Mouse (Mus musculus) midbrain, embryonic 14.5 days (tissue): ENCODE data around the gene Grxcr1. TPM values are rescaled to one million over a fixed set of nuclear protein-coding genes. Genes with fewer than 3 reads are reported as not detected.
A peak's percentile ranks its signal among the peaks of the same experiment; 100 is the strongest.

Experiments used
- ATAC-seq: fragments of 200-750 bp; cut with Nextera tagmentation; 2 replicates; pipeline ENCODE4 v1.8.0; 2017; ENCODE audit warnings: moderate number of reproducible peaks, moderate library complexity; ENCODE audit not compliant: low FRiP score, low TSS enrichment
- DNase-seq: peaks from one replicate; pipeline ENCODE4 v3.0.0-alpha.2; 2015
- H3K27ac ChIP-seq: fragments of 300-500 bp; sonication (generic); replicated peaks from 2 replicates; pipeline ENCODE4 v1.5.1; 2014; ENCODE audit warnings: mild to moderate bottlenecking, low read depth, low read length, moderate library complexity
- H3K27me3 ChIP-seq: fragments of 300-500 bp; sonication (generic); 2 replicates; pipeline ENCODE4 v1.6.1; 2014; ENCODE audit warnings: low read length, control low read depth, mixed read lengths; ENCODE audit not compliant: control insufficient read depth, insufficient read depth
- H3K36me3 ChIP-seq: fragments of 300-500 bp; sonication (generic); 2 replicates; pipeline ENCODE4 v1.6.1; 2014; ENCODE audit warnings: low read length, control low read depth; ENCODE audit not compliant: control insufficient read depth, insufficient read depth
- H3K4me1 ChIP-seq: fragments of 300-500 bp; sonication (generic); 2 replicates; pipeline ENCODE4 v1.6.1; 2014; ENCODE audit warnings: mild to moderate bottlenecking, antibody characterized with exemption, low read length, control low read depth; ENCODE audit not compliant: control insufficient read depth, insufficient read depth
- H3K4me2 ChIP-seq: fragments of 300-500 bp; sonication (generic); 2 replicates; pipeline ENCODE4 v1.6.1; 2014; ENCODE audit warnings: mild to moderate bottlenecking, low read length, moderate library complexity
- H3K4me3 ChIP-seq: fragments of 300-500 bp; sonication (generic); replicated peaks from 2 replicates; pipeline ENCODE4 v1.5.1; 2014; ENCODE audit warnings: low read depth, low read length
- H3K9ac ChIP-seq: fragments of 300-500 bp; sonication (generic); replicated peaks from 2 replicates; pipeline ENCODE4 v1.6.1; 2014; ENCODE audit warnings: mild to moderate bottlenecking, low read length, moderate library complexity
- H3K9me3 ChIP-seq: fragments of 300-500 bp; sonication (generic); 2 replicates; pipeline ENCODE4 v1.6.1; 2016; ENCODE audit warnings: low read length, control low read depth, mixed read lengths; ENCODE audit not compliant: control insufficient read depth
- WGBS: fragments of 180-500 bp; shearing (Covaris S2); extraction: QIAGEN DNeasy Blood & Tissue Kit; methylation state at CpG from one replicate; pipeline ENCODE4 v1.1.7; 2014; 5-methylcytosine and 5-hydroxymethylcytosine counted together
- polyA plus RNA-seq: library from polyadenylated mRNA; unstranded; fragments of >200 nt; fragmentation: Nextera tagmentation; extraction: Ambion mirVana; gene quantifications from 2 replicates; pipeline ENCODE4 v1.2.1, GENCODE M21; 2014

Grxcr1 gene
- polyA plus RNA-seq, 1 experiment from 2014 or later, result not detected

- 87% methylated on average over 3 of the region's 3 CpGs for WGBS
These were observed 25.9 kb downstream of the Grxcr1 start for GRCm38 (mm10) chr5:68057574-68057973.

GRCm38 (mm10) chr5:68068694-68069093, 37.1 kb downstream of the Grxcr1 start:
- H3K27ac ChIP-seq, result no peak overlapping the region
- no peaks in the 10 kb centered on the region for H3K27me3 ChIP-seq
- H3K4me3 ChIP-seq, result no peak overlapping the region
- ATAC-seq (no peak), DNase-seq (no peak)
- no peak overlapping the region for H3K9ac ChIP-seq
- H3K9me3 ChIP-seq, result no peaks in the 10 kb centered on the region
- no peaks in the 10 kb centered on the region for H3K36me3 ChIP-seq
- no peaks in the 10 kb centered on the region for H3K4me1 ChIP-seq
- WGBS, result 53% methylated on average over 4 of the region's 4 CpGs
- H3K4me2 ChIP-seq, result no peak overlapping the region

More at GRCm38 (mm10) chr5:68057574-68057973, 25.9 kb downstream of the Grxcr1 start:
- Histone ChIP-seq H3K9me3 (no peaks in the 10 kb centered on the region), H3K36me3 (no peaks in the 10 kb centered on the region), H3K4me1 (no peaks in the 10 kb centered on the region), H3K4me3 (no peak overlapping the region), H3K9ac (no peak overlapping the region), H3K4me2 (no peak overlapping the region), H3K27me3 (no peaks in the 10 kb centered on the region), H3K27ac (no peak overlapping the region)
- DNase-seq, result no peak
- ATAC-seq, result no peak

GRCm38 (mm10) chr5:68070308-68070707, 38.7 kb downstream of the Grxcr1 start:
- DNase-seq, result no peak
- H3K36me3 ChIP-seq, result no peaks in the 10 kb centered on the region
- no peak overlapping the region for H3K4me3 ChIP-seq
- H3K27ac ChIP-seq, result no peak overlapping the region
- no peaks in the 10 kb centered on the region for H3K27me3 ChIP-seq
- H3K4me1 ChIP-seq, result no peaks in the 10 kb centered on the region
- no peaks in the 10 kb centered on the region for H3K9me3 ChIP-seq
- ATAC-seq, result no peak
- H3K9ac ChIP-seq, result no peak overlapping the region
- 91% methylated on average over 3 of the region's 3 CpGs for WGBS
- no peak overlapping the region for H3K4me2 ChIP-seq

GRCm38 (mm10) chr5:68071857-68072256, 40.2 kb downstream of the Grxcr1 start:
- Histone ChIP-seq H3K4me2 (no peak overlapping the region), H3K27me3 (no peaks in the 10 kb centered on the region), H3K4me3 (no peak overlapping the region), H3K9me3 (no peaks in the 10 kb centered on the region), H3K27ac (no peak overlapping the region), H3K9ac (no peak overlapping the region), H3K4me1 (no peaks in the 10 kb centered on the region), H3K36me3 (no peaks in the 10 kb centered on the region)
- 95% methylated on average over 4 of the region's 4 CpGs for WGBS
- DNase-seq (no peak), ATAC-seq (no peak)

- Histone ChIP-seq H3K27me3 (no peaks in the 10 kb centered on the region), H3K9ac (no peak overlapping the region), H3K4me2 (no peak overlapping the region), H3K4me1 (no peaks in the 10 kb centered on the region), H3K9me3 (no peaks in the 10 kb centered on the region), H3K4me3 (no peak overlapping the region), H3K36me3 (no peaks in the 10 kb centered on the region), H3K27ac (no peak overlapping the region)
- DNase-seq (no peak), ATAC-seq (no peak)
- WGBS, result 81% methylated on average over 7 of the region's 7 CpGs
These were observed 55.0 kb downstream of the Grxcr1 start for GRCm38 (mm10) chr5:68086535-68087098.

GRCm38 (mm10) chr5:68087174-68087573, 55.5 kb downstream of the Grxcr1 start:
- H3K9me3 ChIP-seq, result no peaks in the 10 kb centered on the region
- no peak overlapping the region for H3K9ac ChIP-seq
- no peak for ATAC-seq
- H3K36me3 ChIP-seq, result no peaks in the 10 kb centered on the region
- WGBS, result 81% methylated on average over 3 of the region's 3 CpGs
- H3K4me1 ChIP-seq, result no peaks in the 10 kb centered on the region
- H3K4me3 ChIP-seq, result no peak overlapping the region
- no peak overlapping the region for H3K27ac ChIP-seq
- DNase-seq, result no peak
- no peaks in the 10 kb centered on the region for H3K27me3 ChIP-seq
- no peak overlapping the region for H3K4me2 ChIP-seq

- 40% methylated on average over 2 of the region's 2 CpGs for WGBS
- Histone ChIP-seq H3K27ac (peak overlapping the region; percentile 41; the same call in 1 of the 2 replicates), H3K4me1 (no peaks in the 10 kb centered on the region), H3K4me2 (no peak overlapping the region), H3K27me3 (no peaks in the 10 kb centered on the region), H3K36me3 (no peaks in the 10 kb centered on the region), H3K4me3 (no peak overlapping the region), H3K9me3 (no peaks in the 10 kb centered on the region), H3K9ac (no peak overlapping the region)
- ATAC-seq (no peak), DNase-seq (no peak)
These were observed 61.5 kb downstream of the Grxcr1 start for GRCm38 (mm10) chr5:68093085-68093484.

- H3K9me3 ChIP-seq, result no peaks in the 10 kb centered on the region
- no peaks in the 10 kb centered on the region for H3K36me3 ChIP-seq
- no peak for ATAC-seq
- H3K4me1 ChIP-seq, result no peaks in the 10 kb centered on the region
- WGBS, result 73% methylated on average over 5 of the region's 5 CpGs
- DNase-seq, result peak; percentile 39
- H3K27me3 ChIP-seq, result no peaks in the 10 kb centered on the region
- H3K9ac ChIP-seq, result no peak overlapping the region
- H3K27ac ChIP-seq, result no peak overlapping the region
- H3K4me3 ChIP-seq, result no peak overlapping the region
- no peak overlapping the region for H3K4me2 ChIP-seq
These were observed 66.3 kb downstream of the Grxcr1 start for GRCm38 (mm10) chr5:68097665-68098624.
